Mouse (Mus musculus) embryonic facial prominence, embryonic 13.5 days (tissue): ENCODE measurements around the gene Nek11. TPM values are rescaled to one million over a fixed set of nuclear protein-coding genes. Genes with fewer than 3 reads are reported as not detected.

Experiments used
- ATAC-seq: fragments of 200-750 bp; cut with Nextera tagmentation; 2 replicates; pipeline ENCODE4 v1.8.0; 2017; ENCODE audit warnings: low read depth; ENCODE audit not compliant: insufficient number of reproducible peaks, insufficient read depth, low FRiP score, low TSS enrichment
- H3K27ac ChIP-seq: fragments of 300-500 bp; sonication (generic); 2 replicates; pipeline ENCODE4 v1.5.1; 2015; ENCODE audit warnings: moderate library complexity, mild to moderate bottlenecking, inconsistent platforms
- H3K27me3 ChIP-seq: fragments of 300-500 bp; sonication (generic); 2 replicates; pipeline ENCODE4 v1.6.1; 2015; ENCODE audit warnings: mild to moderate bottlenecking, inconsistent platforms
- H3K36me3 ChIP-seq: fragments of 300-500 bp; sonication (generic); 2 replicates; pipeline ENCODE4 v1.6.1; 2015; ENCODE audit warnings: mild to moderate bottlenecking, inconsistent platforms
- H3K4me1 ChIP-seq: fragments of 300-500 bp; sonication (generic); 2 replicates; pipeline ENCODE4 v1.6.1; 2015; ENCODE audit warnings: inconsistent platforms
- H3K4me2 ChIP-seq: fragments of 300-500 bp; sonication (generic); 2 replicates; pipeline ENCODE4 v1.6.1; 2015; ENCODE audit warnings: moderate library complexity, mild to moderate bottlenecking, inconsistent platforms
- H3K4me3 ChIP-seq: fragments of 300-500 bp; sonication (generic); 2 replicates; pipeline ENCODE4 v1.5.1; 2015; ENCODE audit warnings: mild to moderate bottlenecking, inconsistent platforms
- H3K9ac ChIP-seq: fragments of 300-500 bp; sonication (generic); 2 replicates; pipeline ENCODE4 v1.6.1; 2015; ENCODE audit warnings: mild to moderate bottlenecking, inconsistent platforms
- H3K9me3 ChIP-seq: fragments of 300-500 bp; sonication (generic); 2 replicates; pipeline ENCODE4 v1.6.1; 2016; ENCODE audit warnings: inconsistent platforms
- WGBS: fragments of 180-500 bp; shearing (Covaris S2); methylation state at CpG from one replicate; pipeline ENCODE4 v1.1.7; 2015; ENCODE audit warnings: mixed read lengths; 5-methylcytosine and 5-hydroxymethylcytosine counted together
- polyA plus RNA-seq: library from polyadenylated mRNA; unstranded; fragments of >200 nt; fragmentation: Nextera tagmentation; extraction: Ambion mirVana; gene quantifications from 2 replicates; pipeline ENCODE4 v1.2.1, GENCODE M21; 2015

Nek11 gene
- polyA plus RNA-seq, 1 experiment from 2014 or later = 0.30 TPM

- H3K27me3 ChIP-seq = no peaks in the 10 kb centered on the region
- H3K9me3 ChIP-seq = no peaks in the 10 kb centered on the region
- H3K9ac ChIP-seq = no peak overlapping the region
- H3K4me3 ChIP-seq = no peak overlapping the region
- no peaks in the 10 kb centered on the region for H3K36me3 ChIP-seq
- no peak overlapping the region for H3K4me2 ChIP-seq
- H3K27ac ChIP-seq = no peak overlapping the region
- no peaks in the 10 kb centered on the region for H3K4me1 ChIP-seq
- ATAC-seq = no peak
- 88% methylated on average over 4 of the region's 4 CpGs for WGBS
Measured at GRCm38 (mm10) chr9:105366199-105366598, 29.1 kb downstream of the Nek11 start.

- no peak for ATAC-seq
- no peak overlapping the region for H3K27ac ChIP-seq
- no peaks in the 10 kb centered on the region for H3K27me3 ChIP-seq
- H3K4me1 ChIP-seq = no peaks in the 10 kb centered on the region
- H3K4me3 ChIP-seq = no peak overlapping the region
- no peak overlapping the region for H3K4me2 ChIP-seq
- no peak overlapping the region for H3K9ac ChIP-seq
- H3K9me3 ChIP-seq = no peaks in the 10 kb centered on the region
- 77% methylated on average over 5 of the region's 5 CpGs for WGBS
- H3K36me3 ChIP-seq = no peaks in the 10 kb centered on the region
Measured at GRCm38 (mm10) chr9:105363520-105364231, 31.6 kb downstream of the Nek11 start.

- no peak for ATAC-seq
- Histone ChIP-seq H3K4me3 (no peak overlapping the region), H3K9ac (no peak overlapping the region), H3K4me2 (no peak overlapping the region), H3K27me3 (no peaks in the 10 kb centered on the region), H3K36me3 (no peaks in the 10 kb centered on the region), H3K27ac (no peak overlapping the region), H3K9me3 (no peaks in the 10 kb centered on the region), H3K4me1 (no peaks in the 10 kb centered on the region)
- WGBS = 69% methylated on average over 2 of the region's 2 CpGs
Measured at GRCm38 (mm10) chr9:105362181-105362580, 33.1 kb downstream of the Nek11 start.

- no peak overlapping the region for H3K4me3 ChIP-seq
- H3K9ac ChIP-seq = no peak overlapping the region
- no peaks in the 10 kb centered on the region for H3K27me3 ChIP-seq
- H3K36me3 ChIP-seq = no peaks in the 10 kb centered on the region
- no peaks in the 10 kb centered on the region for H3K4me1 ChIP-seq
- no peak overlapping the region for H3K4me2 ChIP-seq
- H3K27ac ChIP-seq = no peak overlapping the region
- no peak for ATAC-seq
- H3K9me3 ChIP-seq = no peaks in the 10 kb centered on the region
- 53% methylated on average over 5 of the region's 5 CpGs for WGBS
Measured at GRCm38 (mm10) chr9:105349034-105349433, 46.3 kb downstream of the Nek11 start.

- Histone ChIP-seq H3K9ac (no peak overlapping the region), H3K4me2 (no peak overlapping the region), H3K4me3 (no peak overlapping the region), H3K4me1 (no peaks in the 10 kb centered on the region), H3K27ac (no peak overlapping the region), H3K27me3 (no peaks in the 10 kb centered on the region), H3K9me3 (no peaks in the 10 kb centered on the region), H3K36me3 (no peaks in the 10 kb centered on the region)
- ATAC-seq = no peak
- WGBS = 72% methylated on average over 10 of the region's 10 CpGs
Measured at GRCm38 (mm10) chr9:105348242-105349031, 46.9 kb downstream of the Nek11 start.

- no peak overlapping the region for H3K4me3 ChIP-seq
- no peak overlapping the region for H3K4me2 ChIP-seq
- no peaks in the 10 kb centered on the region for H3K36me3 ChIP-seq
- no peak overlapping the region for H3K27ac ChIP-seq
- no peaks in the 10 kb centered on the region for H3K27me3 ChIP-seq
- H3K4me1 ChIP-seq = no peaks in the 10 kb centered on the region
- 60% methylated on average over 10 of the region's 10 CpGs for WGBS
- no peaks in the 10 kb centered on the region for H3K9me3 ChIP-seq
- no peak for ATAC-seq
- H3K9ac ChIP-seq = no peak overlapping the region
Measured at GRCm38 (mm10) chr9:105342994-105343656, 52.2 kb downstream of the Nek11 start.

GRCm38 (mm10) chr9:105342565-105342964 is 52.8 kb downstream of the Nek11 start:
- H3K27me3 ChIP-seq = no peaks in the 10 kb centered on the region
- H3K4me3 ChIP-seq = no peak overlapping the region
- WGBS = 89% methylated on average over 3 of the region's 3 CpGs
- H3K9me3 ChIP-seq = no peaks in the 10 kb centered on the region
- H3K36me3 ChIP-seq = no peaks in the 10 kb centered on the region
- H3K27ac ChIP-seq = no peak overlapping the region
- H3K9ac ChIP-seq = no peak overlapping the region
- H3K4me1 ChIP-seq = no peaks in the 10 kb centered on the region
- H3K4me2 ChIP-seq = no peak overlapping the region
- ATAC-seq = no peak

GRCm38 (mm10) chr9:105332436-105333016 is 62.8 kb downstream of the Nek11 start:
- Histone ChIP-seq H3K9me3 (no peaks in the 10 kb centered on the region), H3K4me3 (no peak overlapping the region), H3K9ac (no peak overlapping the region), H3K27ac (no peak overlapping the region), H3K4me2 (no peak overlapping the region), H3K27me3 (no peaks in the 10 kb centered on the region), H3K36me3 (no peaks in the 10 kb centered on the region), H3K4me1 (no peaks in the 10 kb centered on the region)
- no peak for ATAC-seq
- WGBS = 84% methylated on average over 4 of the region's 4 CpGs

- H3K4me3 ChIP-seq = no peak overlapping the region
- no peaks in the 10 kb centered on the region for H3K36me3 ChIP-seq
- no peaks in the 10 kb centered on the region for H3K27me3 ChIP-seq
- H3K9ac ChIP-seq = no peak overlapping the region
- H3K4me2 ChIP-seq = no peak overlapping the region
- H3K4me1 ChIP-seq = no peaks in the 10 kb centered on the region
- WGBS = 83% methylated on average over 10 of the region's 10 CpGs
- no peaks in the 10 kb centered on the region for H3K9me3 ChIP-seq
- H3K27ac ChIP-seq = no peak overlapping the region
- no peak for ATAC-seq
Measured at GRCm38 (mm10) chr9:105321856-105322255, 73.5 kb downstream of the Nek11 start.

- 61% methylated on average over 10 of the region's 10 CpGs for WGBS
- H3K27me3 ChIP-seq = no peaks in the 10 kb centered on the region
Measured at GRCm38 (mm10) chr9:105313250-105313649, 82.1 kb downstream of the Nek11 start.

GRCm38 (mm10) chr9:105312686-105313085 is 82.6 kb downstream of the Nek11 start:
- H3K36me3 ChIP-seq = no peaks in the 10 kb centered on the region
- no peak overlapping the region for H3K4me3 ChIP-seq
- H3K4me2 ChIP-seq = no peak overlapping the region
- no peak for ATAC-seq
- no peaks in the 10 kb centered on the region for H3K27me3 ChIP-seq
- H3K4me1 ChIP-seq = no peaks in the 10 kb centered on the region
- no peaks in the 10 kb centered on the region for H3K9me3 ChIP-seq
- H3K9ac ChIP-seq = no peak overlapping the region
- 94% methylated on average over 1 of the region's 1 CpGs for WGBS
- no peak overlapping the region for H3K27ac ChIP-seq

More at GRCm38 (mm10) chr9:105313250-105313649, 82.1 kb downstream of the Nek11 start:
- Histone ChIP-seq H3K4me3 (no peak overlapping the region), H3K36me3 (no peaks in the 10 kb centered on the region), H3K4me2 (no peak overlapping the region), H3K4me1 (no peaks in the 10 kb centered on the region), H3K9me3 (no peaks in the 10 kb centered on the region), H3K9ac (no peak overlapping the region), H3K27ac (no peak overlapping the region)
- no peak for ATAC-seq
